Mouse (Mus musculus): ENCODE data around the gene Alb. TPM values are rescaled to one million over a fixed set of nuclear protein-coding genes. Genes with fewer than 3 reads are reported as not detected.

Alb gene
- polyA plus RNA-seq, 1 experiment, result 0.23 TPM

DNA sequence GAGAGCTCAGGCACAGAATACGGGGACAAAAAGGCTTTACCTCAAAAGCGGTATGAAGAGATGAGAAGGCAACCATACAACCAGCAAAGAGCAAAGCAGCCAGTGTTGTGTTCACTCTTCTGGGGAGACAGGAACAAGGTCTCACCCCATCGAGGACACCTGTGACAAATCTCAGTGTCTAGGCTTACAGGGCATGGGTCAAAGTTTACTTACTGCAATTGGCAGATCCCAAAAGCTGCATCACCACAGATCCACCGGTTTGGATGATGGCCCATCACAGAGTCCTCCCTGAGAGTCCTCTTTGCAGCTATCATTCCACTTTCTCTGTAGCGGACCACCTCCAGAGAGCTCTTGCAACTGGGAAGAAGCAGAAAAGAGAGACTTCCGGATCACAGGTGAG is 54.9 kb downstream of the Alb start:
- DNase-seq, result no peak
- Histone ChIP-seq H3K27me3 (ENCODE audit: control insufficient read depth, insufficient read depth, low read length) (no peaks in the 10 kb centered on the region), H3K4me1 (replicated peaks; ENCODE audit: control insufficient read depth, insufficient read depth, low read length) (no peaks in the 10 kb centered on the region), H3K4me3 (ENCODE audit: control insufficient read depth, insufficient read depth, low read length) (no peak overlapping the region), H3K36me3 (ENCODE audit: control insufficient read depth, insufficient read depth, low read length) (no peaks in the 10 kb centered on the region), H3K27ac (ENCODE audit: control insufficient read depth, insufficient read depth, low read length) (no peak overlapping the region)
- WGBS, result 92% methylated on average over 6 of the region's 6 CpGs
- no peak for TF ChIP-seq POLR2A (IDR thresholded peaks at IDR 0.05; ENCODE audit: control insufficient read depth, extremely low read depth, insufficient read depth, low read length, poor library complexity)
- TF ChIP-seq CTCF (IDR thresholded peaks at IDR 0.05; ENCODE audit: borderline replicate concordance, control insufficient read depth, extremely low read depth, insufficient read depth, low read length, poor library complexity), result no peak

DNA sequence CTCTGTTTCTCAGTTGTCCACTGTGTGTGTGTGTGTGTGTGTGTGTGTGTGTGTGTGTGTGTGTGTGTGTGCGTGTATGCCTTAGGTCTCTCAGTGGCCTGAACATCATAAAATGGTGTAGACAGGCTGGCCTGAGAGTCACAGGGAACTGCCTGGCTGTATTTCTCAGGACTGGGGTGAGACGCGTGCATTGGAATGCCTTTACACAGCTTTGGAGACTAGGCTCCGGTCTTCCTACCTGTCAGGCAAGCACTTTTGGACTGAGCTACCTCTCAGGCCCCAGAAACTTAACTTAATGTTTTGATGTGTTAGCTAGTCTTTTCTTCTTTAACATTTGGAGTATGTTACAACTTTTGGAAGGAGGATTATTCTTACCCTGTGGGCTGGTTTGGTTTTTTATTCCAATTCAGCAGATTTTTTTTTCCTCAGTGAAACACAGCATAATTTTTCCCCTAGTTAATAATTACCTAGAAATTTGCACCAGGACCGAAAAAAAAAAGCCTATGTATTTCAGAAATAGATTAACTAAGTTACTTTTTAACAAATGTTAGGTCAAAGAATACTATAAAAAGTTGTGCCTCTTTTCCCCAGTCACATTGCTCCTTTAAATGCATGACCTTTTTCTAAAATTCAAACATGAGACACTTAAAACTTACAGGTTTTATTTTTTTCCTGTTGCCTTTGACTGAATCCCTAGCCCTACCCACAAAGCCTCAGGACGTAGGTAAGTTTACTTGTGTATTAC is 57.8 kb downstream of the Alb start, which contains the start of gene Afm:
Gene Afm, plus strand, starts transcription at position 577 of the 745 bp plus-strand sequence.
- DNase-seq, result no peak
- 93% methylated on average over 6 of the region's 6 CpGs for WGBS
- no peak for TF ChIP-seq CTCF (IDR thresholded peaks at IDR 0.05; ENCODE audit: borderline replicate concordance, control insufficient read depth, extremely low read depth, insufficient read depth, low read length, poor library complexity)
- no peak for TF ChIP-seq POLR2A (IDR thresholded peaks at IDR 0.05; ENCODE audit: control insufficient read depth, extremely low read depth, insufficient read depth, low read length, poor library complexity)

More for the DNA sequence above, 57.8 kb downstream of the Alb start, which contains the start of gene Afm:
- no peak within 1 kb of the TSS for H3K4me3 ChIP-seq (ENCODE audit: control insufficient read depth, insufficient read depth, low read length)
- H3K27ac ChIP-seq (ENCODE audit: control insufficient read depth, insufficient read depth, low read length), result no peak within 1 kb of the TSS
- H3K4me1 ChIP-seq (replicated peaks; ENCODE audit: control insufficient read depth, insufficient read depth, low read length), result no peaks in the 10 kb centered on the region
- H3K27me3 ChIP-seq (ENCODE audit: control insufficient read depth, insufficient read depth, low read length), result no peaks in the 10 kb centered on the region
- no peaks in the 10 kb centered on the region for H3K36me3 ChIP-seq (ENCODE audit: control insufficient read depth, insufficient read depth, low read length)

Other genes starting within 250 kb of the Alb start
- gene Cox18, start 236.9 kb upstream of the Alb start, polyA plus RNA-seq (2012; rRNA removed), result 39.8 and 44.3 TPM in 2 replicates
- 46.8 and 47.1 TPM in 2 replicates for gene Ankrd17, start 94.3 kb upstream of the Alb start, polyA plus RNA-seq (2012; rRNA removed)
- gene Gm9958, start 93.7 kb upstream of the Alb start, polyA plus RNA-seq (2012; rRNA removed), result 1.2 and 2.6 TPM in 2 replicates
- 1.0 and 1.3 TPM in 2 replicates for gene Afp, start 29.8 kb downstream of the Alb start, polyA plus RNA-seq (2012; rRNA removed)
- gene Afm, start 58.0 kb downstream of the Alb start, polyA plus RNA-seq (2012; rRNA removed), result 0.11 TPM in 1 of 2 replicates, not detected in the other
- 0.08 TPM in 1 of 2 replicates, not detected in the other for gene 5830473C10Rik, start 100.2 kb downstream of the Alb start, polyA plus RNA-seq (2012; rRNA removed)
- gene Rassf6, start 179.8 kb downstream of the Alb start, polyA plus RNA-seq (2012; rRNA removed), result 1.1 and 2.0 TPM in 2 replicates